Mouse (Mus musculus) effector memory CD4-positive, alpha-beta T cell, adult 5 months (primary cell): ENCODE results near the gene Rtf2. TPM values are rescaled to one million over a fixed set of nuclear protein-coding genes. Genes with fewer than 3 reads are reported as not detected.

ENCODE experiments used
- polyA plus RNA-seq: library from polyadenylated mRNA; unstranded; fragments of 100-300 nt; shearing (Covaris generic); gene quantifications from one replicate; pipeline ENCODE4 v1.2.1, GENCODE M21; 2017

Gene Rtf2
- polyA plus RNA-seq: 69.9 TPM

DNA sequence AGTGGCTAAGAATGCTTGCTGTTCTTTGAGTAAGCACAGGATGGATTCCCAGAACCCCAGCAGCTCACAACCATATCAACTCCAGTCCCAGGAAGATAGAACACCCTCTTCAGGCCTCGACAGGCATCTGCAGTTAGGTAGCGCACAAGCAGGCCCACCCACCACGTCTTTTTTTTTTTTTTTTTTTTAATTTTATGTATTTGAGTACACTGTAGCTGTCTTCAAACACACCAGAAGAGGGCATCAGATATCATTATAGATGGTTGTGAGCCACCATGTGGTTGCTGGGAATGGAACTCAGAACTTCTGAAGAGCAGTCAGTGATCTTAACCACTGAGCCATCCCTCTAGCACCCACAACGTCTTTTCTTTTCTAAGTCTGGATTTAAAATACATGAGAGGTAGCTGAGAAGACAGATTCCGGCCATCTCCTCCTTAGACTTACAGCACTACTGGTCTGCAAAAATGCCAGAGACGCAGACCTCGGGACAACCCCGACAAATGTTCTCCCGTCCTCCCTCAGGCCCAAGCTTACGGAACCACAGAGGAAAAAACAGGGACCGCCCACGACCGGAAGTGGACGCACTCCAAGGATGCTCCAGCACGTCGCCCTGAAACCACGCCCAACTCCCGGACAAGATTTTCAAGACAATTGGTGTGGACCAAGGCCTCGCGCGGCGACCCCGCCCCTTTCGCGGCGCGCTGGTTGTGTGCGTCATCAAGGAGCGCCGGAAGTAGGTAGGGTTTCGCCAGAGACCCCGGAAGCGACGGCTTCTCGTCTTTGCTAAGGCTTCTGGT, at the start of gene Rtf2:
Rtf2 (plus strand) TSS at position 714 of the 797 bp plus-strand sequence.

DNA sequence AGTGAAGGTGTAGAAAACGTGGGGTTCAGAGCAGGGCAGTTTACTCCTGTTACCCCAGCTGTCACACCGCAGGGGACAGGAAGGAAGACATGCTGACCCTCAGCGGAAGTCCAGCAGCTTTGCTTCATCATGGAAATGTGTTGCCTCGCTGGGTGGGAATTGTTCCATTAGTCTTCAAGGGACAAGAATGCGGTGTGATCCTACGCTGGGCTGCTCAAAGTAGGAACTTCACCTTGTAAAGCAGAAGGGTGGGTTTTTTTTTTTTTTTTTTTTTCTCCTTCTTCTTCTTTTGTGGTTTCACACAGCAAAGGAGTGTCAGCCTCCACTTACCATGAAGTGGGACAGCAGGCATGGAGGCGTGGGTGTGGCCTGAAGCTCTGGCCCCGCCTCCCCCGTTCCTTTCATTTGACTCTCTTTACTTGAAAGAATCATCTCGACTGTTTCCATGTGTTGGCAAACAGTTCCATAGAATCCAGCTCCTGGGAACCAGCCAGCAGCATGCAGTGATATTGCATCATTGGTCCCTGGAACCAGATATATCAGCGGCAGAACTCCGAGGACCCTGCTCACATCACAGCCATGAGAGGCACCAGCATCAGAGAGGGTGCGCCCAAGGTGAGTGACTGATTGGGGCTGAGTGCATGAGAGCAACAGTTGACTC, 46.8 kb upstream of the Rtf2 start, which contains the start of gene Cass4:
Cass4 (plus strand) TSS at position 404 of the 661 bp plus-strand sequence.

DNA sequence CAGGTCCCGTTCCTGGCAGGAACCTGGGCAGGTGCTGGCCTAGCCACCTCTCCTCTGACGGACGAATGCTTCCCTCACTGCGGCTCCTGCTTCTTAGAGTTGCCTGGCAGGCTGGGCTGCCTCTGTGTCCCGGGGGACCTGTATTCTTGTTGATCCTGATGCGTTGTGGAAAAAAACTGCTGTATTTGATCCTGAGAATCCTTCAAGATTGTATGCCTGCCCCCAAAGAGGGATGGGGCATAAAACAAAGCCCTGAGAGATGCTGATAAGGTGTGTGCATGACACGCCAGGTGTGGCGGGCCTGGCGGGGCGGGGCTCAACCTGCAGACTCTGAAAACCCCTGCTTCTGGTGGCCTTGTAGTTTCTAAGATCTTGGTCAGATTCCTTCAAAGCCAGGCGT, 18.1 kb downstream of the Rtf2 start, which contains the start of gene Gcnt7:
Gcnt7 (minus strand) TSS at position 101 of the 400 bp plus-strand sequence.

GRCm38 (mm10) chr2:172472318-172472717, 32.0 kb downstream of the Rtf2 start, which contains the start of gene Fam209:
Fam209 (plus strand) TSS chr2:172472520.

Other genes with a start within 250 kb of the Rtf2 start
- gene Mc3r, start 192.1 kb upstream of the Rtf2 start, polyA plus RNA-seq: not detected
- 11.4 TPM for gene Fam210b, start 95.0 kb upstream of the Rtf2 start, polyA plus RNA-seq
- gene Aurka, start 70.0 kb upstream of the Rtf2 start, polyA plus RNA-seq: 2.5 TPM
- 13.1 TPM for gene Cstf1, start 69.9 kb upstream of the Rtf2 start, polyA plus RNA-seq
- 2.2 TPM for gene Cass4, start 46.8 kb upstream of the Rtf2 start, polyA plus RNA-seq
- 3.5 TPM for gene Gcnt7, start 18.0 kb downstream of the Rtf2 start, polyA plus RNA-seq
- not detected for gene Fam209, start 32.0 kb downstream of the Rtf2 start, polyA plus RNA-seq
- not detected for gene Tfap2c, start 109.0 kb downstream of the Rtf2 start, polyA plus RNA-seq